Mouse (Mus musculus) CH12.LX (cell line): Measurements from ENCODE around the gene Spred2.

Experiments
- CHD2 ChIP-seq: IDR thresholded peaks from 2 replicates; pipeline ENCODE4 v1.6.1; 2011; ENCODE audit warnings: low read length, improper control_type of control experiment
- CTCF ChIP-seq, 2 experiments: IDR thresholded peaks in 1 of 2; conservative IDR thresholded peaks in 1 of 2; 2 replicates each; pipeline ENCODE4 v1.5.1; 2011 to 2012; ENCODE audit warnings: low read depth in 2 of 2, low read length in 2 of 2, improper control_type of control experiment in 1 of 2, inconsistent platforms in 1 of 2, mild to moderate bottlenecking in 1 of 2, moderate library complexity in 1 of 2
- E2F4 ChIP-seq: IDR thresholded peaks from 2 replicates; pipeline ENCODE4 v1.6.1; 2011; ENCODE audit warnings: low read depth, low read length, improper control_type of control experiment; ENCODE audit not compliant: insufficient replicate concordance
- ELF1 ChIP-seq: IDR thresholded peaks from 2 replicates; pipeline ENCODE4 v1.6.1; 2014; ENCODE audit warnings: low read depth, mild to moderate bottlenecking, inconsistent platforms, low read length, improper control_type of control experiment
- EP300 ChIP-seq: IDR thresholded peaks from 2 replicates; pipeline ENCODE4 v1.6.1; 2011; ENCODE audit warnings: low read length, improper control_type of control experiment
- HCFC1 ChIP-seq: IDR thresholded peaks from 2 replicates; pipeline ENCODE4 v1.6.1; 2012; ENCODE audit warnings: low read depth, mild to moderate bottlenecking, inconsistent platforms, low read length, improper control_type of control experiment
- JUND ChIP-seq: conservative IDR thresholded peaks from 2 replicates; pipeline ENCODE4 v1.6.1; 2011; ENCODE audit warnings: low read depth, low read length, improper control_type of control experiment
- MAX ChIP-seq: IDR thresholded peaks from 2 replicates; pipeline ENCODE4 v1.6.1; 2011; ENCODE audit warnings: low read length, improper control_type of control experiment
- MEF2A ChIP-seq: IDR thresholded peaks from 2 replicates; pipeline ENCODE4 v1.6.1; 2014; ENCODE audit warnings: low read depth, mild to moderate bottlenecking, inconsistent platforms, low read length, improper control_type of control experiment, borderline replicate concordance
- MYC ChIP-seq: IDR thresholded peaks from 2 replicates; pipeline ENCODE4 v1.6.1; 2011; ENCODE audit warnings: low read depth, mild to moderate bottlenecking, improper control_type of control experiment, low read length
- NRF1 ChIP-seq: IDR thresholded peaks from 2 replicates; pipeline ENCODE4 v1.6.1; 2014; ENCODE audit warnings: low read depth, mild to moderate bottlenecking, inconsistent platforms, low read length, improper control_type of control experiment, moderate library complexity
- POLR2A ChIP-seq: IDR thresholded peaks from 2 replicates; pipeline ENCODE4 v1.6.1; 2011; ENCODE audit warnings: low read depth, mild to moderate bottlenecking, improper control_type of control experiment, low read length

GRCm38 (mm10) chr11:19946721-19947120 is 22.5 kb downstream of the Spred2 start:
- no peak for TF ChIP-seq CTCF (conservative IDR thresholded peaks at IDR 0.05 in 1 of 2, IDR thresholded peaks at IDR 0.05 in 1 of 2; ENCODE audit: low read depth in 2 of 2, low read length in 2 of 2)
- TF ChIP-seq HCFC1, result no peak
- no peak for TF ChIP-seq POLR2A
- TF ChIP-seq NRF1, result no peak
- no peak for TF ChIP-seq EP300
- TF ChIP-seq ELF1, result no peak
- no peak for TF ChIP-seq CHD2
- no peak for TF ChIP-seq MAX
- TF ChIP-seq MYC, result no peak
- TF ChIP-seq JUND, result no peak
- TF ChIP-seq MEF2A, result no peak
- no peak for TF ChIP-seq E2F4
